Mouse (Mus musculus): Measurements from ENCODE around the gene Dnmt3a.

Dnmt3a gene

GRCm38 (mm10) chr12:3787041-3787440 is 18.8 kb upstream of the Dnmt3a start:
- peak; percentile 28 for DNase-seq (ENCODE audit: low spot score)

GRCm38 (mm10) chr12:3787541-3787940 is 18.3 kb upstream of the Dnmt3a start:
- DNase-seq (ENCODE audit: low spot score), result no peak

GRCm38 (mm10) chr12:3788421-3789051 is 17.3 kb upstream of the Dnmt3a start:
- no peak for DNase-seq (ENCODE audit: low spot score)

GRCm38 (mm10) chr12:3789626-3790185 is 16.1 kb upstream of the Dnmt3a start:
- DNase-seq (ENCODE audit: low spot score), result no peak

- DNase-seq (ENCODE audit: low spot score), result no peak
These were observed 14.6 kb upstream of the Dnmt3a start for GRCm38 (mm10) chr12:3791257-3791656.

GRCm38 (mm10) chr12:3791732-3792131 is 14.1 kb upstream of the Dnmt3a start:
- DNase-seq (ENCODE audit: low spot score), result peak; percentile 97

- no peak for DNase-seq (ENCODE audit: low spot score)
These were observed 13.6 kb upstream of the Dnmt3a start for GRCm38 (mm10) chr12:3792248-3792647.

GRCm38 (mm10) chr12:3795569-3795968 is 10.2 kb upstream of the Dnmt3a start:
- no peak for DNase-seq (ENCODE audit: low spot score)

- no peak for DNase-seq (ENCODE audit: low spot score)
These were observed 6.3 kb upstream of the Dnmt3a start for GRCm38 (mm10) chr12:3799551-3799950.

GRCm38 (mm10) chr12:3806271-3806684 is 471 bp downstream of the Dnmt3a start:
- peak; percentile 83 for DNase-seq (ENCODE audit: low spot score)

- peak; percentile 63 for DNase-seq (ENCODE audit: low spot score)
These were observed 1.1 kb downstream of the Dnmt3a start for GRCm38 (mm10) chr12:3806703-3807547.

- DNase-seq (ENCODE audit: low spot score), result peak; percentile 66
These were observed 2.0 kb downstream of the Dnmt3a start for GRCm38 (mm10) chr12:3807548-3808395.

- DNase-seq (ENCODE audit: low spot score), result peak; percentile 51
These were observed 2.7 kb downstream of the Dnmt3a start for GRCm38 (mm10) chr12:3808396-3808981.

GRCm38 (mm10) chr12:3809520-3810180 is 3.8 kb downstream of the Dnmt3a start:
- no peak for DNase-seq (ENCODE audit: low spot score)

GRCm38 (mm10) chr12:3810455-3810854 is 4.6 kb downstream of the Dnmt3a start:
- DNase-seq (ENCODE audit: low spot score), result no peak

- DNase-seq (ENCODE audit: low spot score), result no peak
These were observed 5.8 kb downstream of the Dnmt3a start for GRCm38 (mm10) chr12:3811596-3811995.

GRCm38 (mm10) chr12:3812251-3812650 is 6.4 kb downstream of the Dnmt3a start:
- DNase-seq (ENCODE audit: low spot score), result no peak

- DNase-seq (ENCODE audit: low spot score), result no peak
These were observed 7.3 kb downstream of the Dnmt3a start for GRCm38 (mm10) chr12:3813138-3813537.

- no peak for DNase-seq (ENCODE audit: low spot score)
These were observed 9.6 kb downstream of the Dnmt3a start for GRCm38 (mm10) chr12:3815386-3815785.

- no peak for DNase-seq (ENCODE audit: low spot score)
These were observed 11.2 kb downstream of the Dnmt3a start for GRCm38 (mm10) chr12:3817033-3817432.

- DNase-seq (ENCODE audit: low spot score), result no peak
These were observed 11.8 kb downstream of the Dnmt3a start for GRCm38 (mm10) chr12:3817566-3817965.

Data from retina, embryonic 14.5 days (tissue).